Mouse (Mus musculus): ENCODE measurements around the gene Wdr89.

DNA sequence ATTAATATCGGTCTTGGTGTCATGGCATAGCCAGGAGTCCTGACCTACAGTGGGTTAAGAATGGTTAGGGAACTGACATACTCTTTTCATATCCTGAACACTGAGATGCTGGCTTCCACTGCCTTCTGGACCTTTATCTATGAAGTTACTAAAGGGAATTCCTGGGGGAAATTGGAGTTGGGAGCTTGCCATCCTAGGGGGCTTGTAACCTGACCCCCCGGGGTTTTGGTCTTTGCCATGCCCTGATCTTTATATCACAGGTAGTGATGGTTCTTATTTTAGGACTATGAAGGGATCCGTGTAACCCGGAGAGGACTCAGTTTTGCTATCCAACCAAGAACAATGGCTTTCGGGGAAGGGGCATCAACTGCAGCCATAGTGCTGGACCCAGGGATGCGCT, 1.3 kb upstream of the Wdr89 start:
- TF ChIP-seq CTCF (IDR thresholded peaks at IDR 0.05; ENCODE audit: insufficient read depth, low read depth, low read length) (no peak), POLR2A (IDR thresholded peaks at IDR 0.05; ENCODE audit: insufficient read depth, low read depth, low read length) (no peak)

Data from olfactory bulb, adult 2 months (tissue).